Mouse (Mus musculus): ENCODE results near the gene Gmds. TPM values are rescaled to one million over a fixed set of nuclear protein-coding genes. Genes with fewer than 3 reads are reported as not detected.

Gene Gmds
- total RNA-seq, 2 experiments from 2014 or later: 11.3 to 12.8 TPM

DNA sequence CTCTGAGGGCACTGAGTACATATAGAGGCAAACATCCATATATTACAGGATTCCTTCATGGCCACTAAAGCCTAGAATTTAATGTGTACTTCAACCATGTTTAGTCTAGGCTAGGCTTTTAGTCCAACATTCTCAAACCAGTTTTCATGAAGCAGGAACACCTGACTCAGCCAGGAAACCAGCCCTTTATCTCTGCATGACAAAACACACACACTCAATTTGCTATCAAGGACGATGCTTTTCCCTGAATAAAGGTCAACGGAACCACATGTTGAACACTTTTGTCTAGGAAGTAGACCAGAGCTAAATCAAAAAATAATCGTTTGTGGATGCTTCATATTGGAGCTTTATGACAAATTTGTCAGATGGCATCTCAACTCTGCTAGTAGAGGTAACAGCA, 429.5 kb downstream of the Gmds start:
- no peak for DNase-seq (ENCODE audit: low spot score in 2 of 2)
- intact Hi-C loops (cut with DNase I): no loop called here

DNA sequence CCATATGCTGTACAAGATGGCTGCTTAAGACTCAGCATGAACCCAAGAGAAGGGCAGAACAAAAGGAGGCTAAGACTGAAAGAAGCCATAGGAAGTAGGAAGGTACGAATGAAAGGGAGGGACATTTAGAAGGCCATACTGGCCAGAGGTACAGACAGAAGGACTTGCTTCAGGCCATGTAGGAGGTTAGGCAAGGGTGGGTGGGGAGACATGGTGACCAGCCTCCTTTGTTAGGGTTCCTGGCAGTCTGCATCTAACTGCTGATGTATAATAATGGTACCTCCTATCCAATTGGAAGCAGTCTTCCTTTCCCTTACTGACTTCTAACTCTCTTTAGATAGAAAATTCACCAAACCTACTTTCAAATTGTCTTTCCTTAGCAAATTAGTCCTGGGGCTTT, 432.0 kb downstream of the Gmds start:
- no peak for DNase-seq (ENCODE audit: low spot score in 2 of 2)
- intact Hi-C loops (cut with DNase I): no loop called here

DNA sequence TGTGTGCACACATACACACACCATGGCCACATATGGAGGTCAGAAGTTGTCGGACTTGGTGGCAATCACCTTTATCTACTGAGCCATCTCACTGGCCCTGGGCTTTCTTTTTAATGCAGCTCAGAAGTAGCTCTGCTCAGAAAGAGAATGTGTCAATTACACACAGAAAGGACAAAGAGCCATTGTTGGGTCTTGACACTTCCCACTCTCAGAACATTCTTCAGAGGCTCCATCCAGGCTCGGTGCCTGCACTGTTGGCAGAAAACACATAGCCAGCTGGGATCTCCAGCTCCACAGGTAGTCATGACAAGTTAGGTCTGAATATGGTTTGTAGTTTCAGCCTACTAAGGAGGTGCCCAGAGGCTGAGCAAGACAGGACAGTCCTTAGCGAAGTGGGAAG, 438.3 kb downstream of the Gmds start:
- intact Hi-C loops (cut with DNase I): no loop called here
- peak in 1 of 2 experiments; percentile 48 for DNase-seq (ENCODE audit: low spot score in 2 of 2)

DNA sequence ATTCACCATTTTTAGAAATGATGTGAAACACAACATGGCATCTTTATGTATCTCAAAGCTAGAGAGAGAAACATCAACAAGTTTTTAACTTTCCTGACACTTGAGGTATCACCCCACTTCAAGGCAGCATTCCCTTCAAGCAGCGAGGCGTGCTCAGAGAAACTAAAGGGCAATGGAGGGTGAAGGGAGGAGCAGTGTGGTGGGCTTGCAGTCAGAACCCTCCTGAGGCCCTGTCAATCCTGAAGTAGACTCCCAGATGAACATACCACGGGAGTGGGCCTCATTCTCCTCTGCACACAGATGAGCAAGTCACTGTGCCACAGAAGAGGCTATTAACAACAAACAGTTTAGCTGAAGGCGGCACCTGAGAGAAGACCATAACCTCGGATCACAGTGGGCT, 439.1 kb downstream of the Gmds start:
- DNase-seq (ENCODE audit: low spot score in 2 of 2): no peak
- intact Hi-C loops (cut with DNase I): no loop called here

DNA sequence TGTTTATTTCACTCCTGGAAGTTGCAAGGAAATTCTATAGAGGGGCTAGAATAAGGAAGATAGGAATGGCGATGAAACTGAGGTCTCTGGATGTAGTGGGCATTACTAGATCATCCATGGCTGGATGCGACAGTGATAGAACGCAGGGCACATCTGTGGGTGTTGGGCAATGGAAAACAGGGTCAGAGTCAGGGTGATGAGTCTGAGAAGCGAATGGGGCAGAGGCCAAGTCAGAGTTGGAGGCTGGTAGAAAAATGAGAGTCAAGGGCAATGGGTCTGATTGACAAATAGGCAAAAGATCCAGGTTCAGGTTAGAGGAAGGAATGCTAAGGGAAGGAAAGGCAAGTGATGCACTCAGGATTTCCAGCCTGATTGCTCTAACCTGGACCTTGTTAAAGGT, 441.0 kb downstream of the Gmds start:
- intact Hi-C loops (cut with DNase I): no loop called here
- DNase-seq (ENCODE audit: low spot score in 2 of 2): no peak

DNA sequence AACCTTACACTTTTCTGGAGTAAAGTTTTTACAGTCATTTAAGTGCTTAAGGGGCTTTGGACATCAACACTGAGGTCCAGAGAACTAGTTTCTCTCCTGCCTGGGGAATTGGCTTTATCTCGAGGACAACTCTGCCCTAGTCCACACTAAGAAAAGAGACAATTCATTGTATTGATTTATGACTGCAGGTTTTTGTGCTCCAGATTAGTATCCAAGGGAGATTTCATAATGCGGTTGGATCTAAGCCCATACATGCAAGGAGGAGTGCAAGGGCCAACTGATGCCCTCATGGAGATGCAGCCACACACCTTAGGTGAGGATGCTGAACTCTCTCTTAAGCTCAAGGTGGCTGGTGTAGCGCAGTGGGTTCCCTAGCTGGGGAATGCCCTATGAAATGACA, 444.0 kb downstream of the Gmds start:
- intact Hi-C loops (cut with DNase I): no loop called here
- no peak for DNase-seq (ENCODE audit: low spot score in 2 of 2)

DNA sequence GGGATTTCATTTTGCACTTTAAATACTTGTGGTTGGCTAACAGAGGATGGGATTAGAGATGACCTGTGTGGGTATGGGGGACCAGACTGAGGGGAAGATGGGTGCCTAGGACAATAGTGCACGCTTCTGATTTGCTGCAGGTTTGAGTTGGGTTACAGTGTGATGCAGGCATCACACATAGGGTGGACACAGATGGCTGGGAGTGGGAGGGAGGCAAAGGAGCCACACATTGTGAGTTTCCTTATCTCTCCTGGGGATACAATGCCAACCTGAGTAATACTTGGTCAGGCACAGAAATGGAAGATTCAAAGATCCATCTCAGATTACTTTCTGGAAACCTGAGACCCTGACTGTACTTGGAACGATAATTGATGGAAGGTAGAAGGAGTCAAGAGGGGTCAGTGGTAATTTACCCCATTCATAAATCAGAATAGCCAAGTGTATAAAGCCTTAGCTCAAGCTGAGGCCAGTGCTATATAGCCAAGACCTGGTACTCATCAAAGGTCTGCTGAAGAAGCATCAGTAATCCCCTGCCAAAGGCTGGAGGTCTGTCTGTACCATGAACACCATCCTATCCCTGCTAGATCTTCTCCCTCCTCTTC, 445.5 kb downstream of the Gmds start:
- intact Hi-C loops (cut with DNase I): no loop called here
- DNase-seq (ENCODE audit: low spot score in 2 of 2): peak in 1 of 2 experiments; percentile 22

DNA sequence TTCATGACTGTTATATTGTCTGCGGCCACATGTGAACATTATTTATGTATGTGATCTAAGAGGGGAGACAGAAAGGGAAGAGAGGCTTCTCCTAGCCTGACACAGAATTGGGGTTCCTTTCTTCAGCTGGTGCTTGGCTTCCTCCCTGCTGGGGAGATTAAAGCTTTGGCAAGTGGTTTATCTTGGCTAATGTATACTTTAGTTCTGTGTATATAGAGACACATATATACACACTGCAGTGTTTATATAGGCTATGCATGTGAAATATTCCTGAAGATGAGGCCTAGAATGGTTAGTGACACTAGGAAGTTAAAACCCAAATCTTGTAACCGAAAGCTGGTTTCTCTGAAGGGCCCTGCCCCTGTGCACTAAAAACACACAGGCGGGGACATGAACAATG, 450.0 kb downstream of the Gmds start:
- intact Hi-C loops (cut with DNase I): loop anchor here (5.0 kb wide), 1 partner anchor 39 kb away; no protein-coding TSS in a partner anchor
- DNase-seq (ENCODE audit: low spot score in 2 of 2): no peak

DNA sequence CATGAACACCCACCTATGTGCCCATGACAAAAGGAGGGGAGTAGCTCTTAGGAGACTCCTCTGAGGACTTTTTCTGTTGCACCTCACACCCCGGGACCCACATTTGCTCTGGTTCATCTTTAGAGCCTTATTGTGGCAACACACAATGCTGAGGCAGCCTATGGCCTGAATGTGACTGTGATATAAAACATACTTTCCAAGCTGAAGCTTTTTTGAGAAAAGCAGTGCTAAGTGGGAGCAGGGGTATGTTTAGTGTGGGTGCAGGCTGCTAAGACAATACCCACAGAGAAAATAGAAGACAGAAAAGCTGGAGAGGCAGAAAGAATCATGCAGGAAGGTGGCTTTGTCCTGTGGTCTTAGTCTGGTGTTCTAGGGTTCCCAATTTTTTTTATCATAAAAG, 452.8 kb downstream of the Gmds start:
- peak in 1 of 2 experiments; percentile 74 for DNase-seq (ENCODE audit: low spot score in 2 of 2)
- intact Hi-C loops (cut with DNase I): loop anchor here (5.0 kb wide), 1 partner anchor 42 kb away; no protein-coding TSS in a partner anchor

DNA sequence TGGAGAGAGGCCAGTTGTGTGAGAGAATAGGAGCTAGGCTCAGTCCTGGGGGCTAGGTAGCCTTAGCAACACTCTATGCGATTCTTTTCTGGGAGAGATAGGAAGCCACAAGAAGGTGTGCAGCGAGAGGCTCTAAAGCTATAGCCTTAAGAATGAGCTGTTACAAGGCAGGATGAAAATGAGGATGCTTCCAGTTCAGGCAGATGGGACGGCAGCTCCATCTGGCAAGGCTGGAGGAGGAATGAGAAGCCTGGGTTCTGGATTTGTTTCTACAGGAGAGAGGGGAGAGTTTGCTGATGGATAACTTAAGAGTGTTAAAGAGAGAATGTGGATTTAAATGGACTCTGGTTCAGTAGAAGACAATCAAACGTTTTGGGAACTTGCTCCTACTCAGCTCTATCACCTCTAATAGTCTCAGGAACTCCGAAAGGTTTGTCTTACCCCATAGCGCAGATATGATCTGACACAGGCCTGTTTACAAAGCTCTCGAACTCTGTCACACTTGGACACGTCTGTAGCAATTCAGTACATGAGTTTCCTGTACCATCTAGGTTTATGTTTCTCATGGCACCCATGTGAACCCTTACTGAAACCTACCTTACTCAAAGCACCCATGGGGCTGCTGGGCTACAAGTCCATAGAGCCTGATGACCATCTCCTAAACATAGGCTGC, 459.6 kb downstream of the Gmds start:
- intact Hi-C loops (cut with DNase I): no loop called here
- DNase-seq (ENCODE audit: low spot score in 2 of 2): peak; percentile 13 to 79

DNA sequence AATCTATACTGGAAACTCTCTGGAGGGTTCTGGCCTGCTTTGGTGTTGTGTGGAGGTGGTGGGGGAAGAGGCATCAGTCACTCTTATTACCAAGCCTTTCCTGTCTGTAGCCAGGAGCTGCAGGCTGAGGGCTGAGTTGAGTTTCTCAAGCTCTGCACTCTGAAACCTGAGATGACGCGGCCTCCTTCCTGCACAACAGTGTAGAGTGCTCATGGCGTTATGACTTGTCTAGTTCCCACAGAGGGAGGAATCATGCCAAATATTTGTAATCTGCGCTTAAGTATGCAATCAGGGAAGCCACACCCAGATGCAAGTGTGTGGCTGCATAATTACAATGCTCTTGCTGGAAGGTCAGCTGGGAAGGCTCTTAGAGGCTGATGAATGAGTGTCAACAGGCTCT, 461.5 kb downstream of the Gmds start:
- intact Hi-C loops (cut with DNase I): no loop called here
- DNase-seq (ENCODE audit: low spot score in 2 of 2): no peak

DNA sequence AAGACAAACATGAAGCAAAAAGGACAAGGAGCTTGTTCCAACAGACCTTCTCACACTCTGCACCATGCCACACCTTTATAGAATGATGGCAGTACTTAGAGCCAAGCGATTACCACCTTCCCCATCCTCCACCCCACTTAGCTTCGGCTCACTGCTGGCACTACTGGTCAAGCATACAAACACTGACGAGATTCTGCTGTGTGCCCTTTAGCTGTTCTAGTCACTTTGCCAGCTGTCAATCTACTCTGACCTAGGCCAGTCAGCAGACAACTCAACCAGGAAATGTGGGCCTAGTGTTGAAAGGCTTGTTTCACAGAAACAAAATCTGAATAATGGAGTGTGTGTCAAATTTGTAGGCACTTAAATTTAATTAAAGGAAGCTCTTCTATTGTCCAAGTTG, 464.1 kb downstream of the Gmds start:
- no peak for DNase-seq (ENCODE audit: low spot score in 2 of 2)
- intact Hi-C loops (cut with DNase I): no loop called here

DNA sequence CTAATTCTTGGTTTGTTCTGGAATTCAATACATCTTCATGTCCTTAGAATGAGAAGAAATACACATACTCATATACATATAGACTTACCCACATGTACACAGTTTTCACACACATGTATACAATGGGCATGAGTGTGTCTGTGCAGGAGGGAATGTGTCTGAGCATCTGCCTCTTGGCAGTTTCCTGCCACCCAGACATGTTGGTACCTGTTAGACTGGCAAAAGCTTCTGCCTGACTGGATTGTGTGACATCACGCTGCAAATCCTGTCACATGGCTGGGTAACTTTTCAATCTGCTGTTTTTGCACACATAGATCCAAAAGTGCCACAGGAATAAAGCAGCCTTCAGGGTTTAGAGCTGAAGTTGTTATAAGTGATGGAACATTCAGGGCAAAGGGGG, 465.3 kb downstream of the Gmds start:
- intact Hi-C loops (cut with DNase I): no loop called here
- DNase-seq (ENCODE audit: low spot score in 2 of 2): no peak

DNA sequence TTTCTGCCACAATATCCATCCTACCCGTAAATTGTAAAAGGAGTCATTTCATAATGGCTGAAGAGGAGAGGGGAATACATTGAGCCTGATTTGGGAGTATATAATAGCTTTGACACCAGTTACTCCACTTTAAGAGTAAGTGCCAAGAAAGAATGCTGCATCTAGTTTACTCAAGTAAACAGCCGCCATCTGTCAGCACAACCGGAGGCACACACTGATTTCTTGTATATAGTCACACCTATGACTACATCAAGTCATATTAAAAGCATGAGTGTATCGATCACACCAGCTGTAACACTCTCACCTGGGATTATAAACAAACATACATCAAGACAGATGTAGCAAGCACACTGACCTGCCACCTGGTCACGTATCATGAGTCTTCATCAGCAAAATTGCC, 473.8 kb downstream of the Gmds start:
- intact Hi-C loops (cut with DNase I): no loop called here
- DNase-seq (ENCODE audit: low spot score in 2 of 2): peak in 1 of 2 experiments; percentile 4

DNA sequence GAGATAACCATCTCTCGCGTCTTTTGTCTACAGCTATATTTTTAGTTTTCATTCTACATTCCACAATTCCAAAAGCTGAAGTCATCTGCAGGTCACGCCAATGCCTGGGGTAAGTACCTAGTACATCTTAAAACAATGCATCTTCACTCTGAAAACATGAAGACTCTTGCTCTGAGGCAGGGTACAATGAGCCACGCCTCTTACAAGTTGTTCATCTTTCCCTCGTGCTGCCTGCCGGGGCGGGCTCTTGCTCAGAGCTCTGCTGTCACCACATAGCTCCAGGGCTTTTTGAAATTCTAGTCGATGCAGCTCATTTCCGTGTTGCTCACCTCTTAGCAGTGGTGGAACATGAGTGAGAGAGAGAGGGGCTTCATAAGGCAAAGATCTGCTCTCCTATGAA, 475.1 kb downstream of the Gmds start:
- DNase-seq (ENCODE audit: low spot score in 2 of 2): no peak
- intact Hi-C loops (cut with DNase I): no loop called here

DNA sequence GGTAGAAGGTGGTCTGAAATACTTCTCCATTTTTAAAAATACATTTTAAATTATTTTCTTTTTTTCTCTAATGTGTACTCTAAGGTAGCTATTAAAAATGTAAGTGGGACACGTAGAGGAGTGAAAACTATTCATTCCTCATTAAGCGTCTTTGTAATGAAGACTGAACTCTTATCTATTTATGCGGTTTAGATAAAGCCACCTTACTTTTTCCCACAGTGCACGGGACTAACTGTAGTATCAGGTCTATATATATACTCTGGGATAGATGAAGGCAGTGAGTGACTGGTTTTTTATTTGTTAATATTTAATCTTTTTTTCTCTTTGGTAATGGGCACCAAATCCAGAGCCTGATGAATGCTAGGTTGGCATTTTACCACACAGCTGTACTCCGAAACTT, 478.3 kb downstream of the Gmds start:
- no peak for DNase-seq (ENCODE audit: low spot score in 2 of 2)
- intact Hi-C loops (cut with DNase I): no loop called here

DNA sequence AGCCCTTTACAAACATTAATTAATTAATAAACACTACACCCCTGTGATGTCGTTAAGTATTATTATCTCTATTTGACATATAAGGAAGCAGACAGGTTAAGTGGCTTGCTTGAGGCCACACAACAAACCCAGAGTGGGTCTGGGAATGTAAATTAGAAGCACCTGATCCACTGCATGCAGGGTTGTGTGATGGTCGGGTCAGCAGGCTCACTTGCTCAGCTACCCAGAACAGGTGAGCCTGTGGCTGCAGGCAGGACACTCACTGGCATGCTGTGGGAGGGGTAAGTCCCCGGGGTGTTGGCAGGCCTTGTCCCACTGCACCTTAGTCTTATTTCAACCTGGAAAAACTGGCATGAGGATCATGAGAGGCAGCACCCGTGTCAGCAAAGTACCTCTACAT, 484.5 kb downstream of the Gmds start:
- no peak for DNase-seq (ENCODE audit: low spot score in 2 of 2)
- intact Hi-C loops (cut with DNase I): no loop called here

DNA sequence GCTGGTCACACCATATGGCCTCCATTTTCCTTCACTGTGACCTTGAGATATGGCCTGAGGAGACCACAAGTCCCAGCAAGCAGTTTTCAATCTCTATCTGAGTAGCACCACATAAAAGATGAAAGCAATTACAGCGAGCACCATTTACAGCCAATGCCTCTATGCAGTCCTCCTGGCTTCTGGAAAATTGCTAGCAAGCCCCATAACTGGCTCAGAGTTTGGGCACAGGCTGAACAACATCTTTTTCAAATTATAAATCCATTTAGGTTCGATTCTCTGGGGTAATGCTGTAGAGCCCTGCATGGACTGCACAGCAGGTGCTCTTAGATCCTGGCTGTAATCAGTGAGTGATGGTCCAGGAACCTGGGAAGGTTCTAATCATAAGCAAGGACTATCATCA, 485.0 kb downstream of the Gmds start:
- intact Hi-C loops (cut with DNase I): no loop called here
- DNase-seq (ENCODE audit: low spot score in 2 of 2): no peak

DNA sequence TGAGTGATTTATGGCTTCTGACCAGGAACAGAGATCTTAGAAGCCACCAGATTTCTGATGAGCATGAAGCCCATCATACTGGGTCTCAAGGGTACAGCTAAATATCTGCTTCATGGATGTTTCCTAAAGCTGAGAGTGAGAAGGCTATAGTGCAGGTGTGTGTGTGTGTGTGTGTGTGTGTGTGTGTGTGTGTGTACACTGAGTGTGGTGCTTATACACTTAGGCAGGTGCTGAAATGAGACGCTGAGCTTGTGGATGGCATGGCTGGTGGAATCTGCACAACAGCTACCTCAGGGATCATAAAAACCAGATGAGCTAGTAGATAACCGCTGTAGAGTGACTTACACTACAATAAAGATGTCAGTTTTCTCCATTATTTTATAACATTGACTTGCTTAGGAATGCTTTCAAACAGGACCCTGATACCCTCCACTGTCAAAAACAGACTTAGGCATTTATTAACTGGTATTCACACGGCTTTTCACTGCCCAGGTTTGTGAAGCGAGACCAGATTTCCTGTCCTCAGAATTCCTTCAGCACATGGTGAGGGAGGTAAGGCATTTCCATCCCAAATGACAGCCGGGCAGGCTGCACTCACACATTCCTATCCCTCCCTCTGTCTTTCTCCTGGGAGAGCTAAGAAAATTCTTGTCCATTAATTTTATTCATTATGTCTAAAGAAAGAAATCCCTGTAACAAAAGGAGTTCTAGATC, 489.1 kb downstream of the Gmds start:
- DNase-seq (ENCODE audit: low spot score in 2 of 2): no peak
- intact Hi-C loops (cut with DNase I): no loop called here

DNA sequence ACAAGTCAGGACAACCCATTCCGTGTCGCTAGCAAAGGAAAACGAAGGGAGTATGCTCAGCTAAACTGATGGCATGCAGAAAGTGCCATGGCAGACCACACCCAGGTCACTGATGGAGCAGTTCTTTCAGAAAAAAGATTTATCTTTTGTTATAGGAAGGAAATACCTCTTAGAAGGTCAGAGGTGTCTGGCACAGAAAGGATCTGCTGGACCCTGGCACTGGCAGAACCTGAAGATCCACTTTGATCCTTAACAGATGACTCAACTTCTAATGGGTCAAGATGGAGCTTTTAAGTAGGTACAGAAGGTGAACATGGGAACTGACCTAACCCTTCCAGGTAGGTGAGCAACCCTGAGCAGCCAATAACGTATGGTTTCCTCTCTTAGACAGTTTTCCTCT, 502.7 kb downstream of the Gmds start:
- DNase-seq (ENCODE audit: low spot score in 2 of 2): no peak
- intact Hi-C loops (cut with DNase I): no loop called here

DNA sequence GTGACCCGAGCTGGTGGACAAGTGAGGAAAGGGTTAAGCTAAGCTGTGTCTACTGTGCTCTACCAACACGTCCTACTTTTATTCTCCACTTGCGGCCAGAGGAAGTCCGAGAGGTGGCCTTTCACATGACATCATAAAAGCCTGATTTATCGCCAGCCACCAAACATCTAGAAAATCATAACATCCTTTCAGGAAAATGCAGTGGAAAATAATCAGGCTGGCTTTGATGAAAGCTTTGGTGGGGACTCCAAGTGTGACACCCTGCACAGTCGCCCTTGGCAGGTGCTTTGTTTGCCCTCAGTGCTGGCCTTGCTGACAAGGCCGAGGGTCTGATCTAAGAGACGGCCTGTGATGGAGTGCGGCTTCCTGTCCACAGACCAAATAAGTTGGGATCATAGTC, 508.2 kb downstream of the Gmds start:
- intact Hi-C loops (cut with DNase I): no loop called here

More for the DNA sequence above, 508.2 kb downstream of the Gmds start:
- DNase-seq (ENCODE audit: low spot score in 2 of 2): no peak

Data from left cerebral cortex, postnatal 25 days (tissue).